In the genomic region with DNA sequence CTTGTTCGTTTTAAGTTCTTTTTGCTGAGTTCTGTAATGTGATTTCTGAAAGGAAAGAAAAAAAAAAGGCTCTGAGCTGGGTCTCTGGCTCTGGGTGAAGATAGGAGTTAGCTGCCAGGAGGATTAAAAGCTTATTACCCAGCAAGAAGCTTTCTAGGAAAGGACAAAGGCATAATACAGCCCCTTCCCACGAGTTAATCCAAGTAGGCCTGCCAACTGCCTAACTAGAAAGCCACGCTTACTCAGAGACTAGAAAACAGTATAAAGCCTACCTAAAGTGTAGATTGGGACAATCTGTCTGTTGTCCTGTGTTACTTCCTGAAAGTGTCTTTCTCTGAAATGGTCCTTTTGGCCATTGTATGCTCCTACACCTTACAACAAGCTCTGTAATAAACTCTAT, we compare ENCODE assay signal across 9 mouse cellular contexts.
"Had no signal": no experiment of that assay in that cellular context is flagged by ENCODE, and none has a peak within 500 bp of the region (broad histone marks: within the 10 kb centered on the region; RNA-seq: fewer than 3 reads in every experiment).

No protein-coding gene starts in this region.

- H3K9ac ChIP-seq: limb, embryonic 15.5 days; liver, embryonic 12.5 days; lung, embryonic 15.5 days had no signal

- ATAC-seq: liver, embryonic 12.5 days had no signal

- H3K27me3 ChIP-seq: limb, embryonic 15.5 days; liver, embryonic 12.5 days; lung, embryonic 15.5 days had no signal

- H3K9me3 ChIP-seq: limb, embryonic 15.5 days; liver, embryonic 12.5 days; lung, embryonic 15.5 days had no signal

- DNase-seq: kidney, adult 11 months; kidney, adult 9 months; kidney, postnatal 36 days; layer of hippocampus, adult 9-11 months; layer of hippocampus, postnatal 36 days had no signal

- H3K4me1 ChIP-seq: limb, embryonic 15.5 days; liver, embryonic 12.5 days; lung, embryonic 15.5 days had no signal

- H3K4me2 ChIP-seq: limb, embryonic 15.5 days; liver, embryonic 12.5 days; lung, embryonic 15.5 days had no signal

- H3K27ac ChIP-seq: kidney, postnatal 0 days; limb, embryonic 15.5 days; liver, embryonic 12.5 days; lung, embryonic 15.5 days had no signal

- H3K4me3 ChIP-seq: limb, embryonic 15.5 days; liver, embryonic 12.5 days; lung, embryonic 15.5 days had no signal

- H3K36me3 ChIP-seq: limb, embryonic 15.5 days; liver, embryonic 12.5 days; lung, embryonic 15.5 days had no signal
